Mouse (Mus musculus) ES-E14 (cell line): Measurements from ENCODE around the gene Tcte2. TPM values are rescaled to one million over a fixed set of nuclear protein-coding genes. Genes with fewer than 3 reads are reported as not detected.

ENCODE experiments used
- DNase-seq: peaks from one replicate; pipeline ENCODE4 v3.0.0-alpha.2; 2013; ENCODE audit warnings: low read depth, low spot score
- H3K27ac ChIP-seq: 2 replicates; pipeline ENCODE4 v1.5.1; 2012; ENCODE audit warnings: low read depth, mild to moderate bottlenecking, low read length, moderate library complexity, mixed read lengths; ENCODE audit not compliant: poor library complexity, insufficient read depth, severe bottlenecking
- H3K36me3 ChIP-seq: 2 replicates; pipeline ENCODE4 v1.6.1; 2012; ENCODE audit warnings: mild to moderate bottlenecking, low read length, moderate library complexity, mixed read lengths; ENCODE audit not compliant: control insufficient read depth, poor library complexity, insufficient read depth, severe bottlenecking
- H3K4me1 ChIP-seq, 2 experiments: fragments of 150-350 bp in 1 of 2; sonication (generic) in 1 of 2; 2 replicates each; pipeline ENCODE4 v1.6.1; 2012; ENCODE audit warnings: low read length in 2 of 2, mild to moderate bottlenecking in 1 of 2, mixed read lengths in 1 of 2; ENCODE audit not compliant: control insufficient read depth in 2 of 2, insufficient read depth in 2 of 2, poor library complexity in 1 of 2
- H3K4me3 ChIP-seq, 2 experiments: fragments of 150-350 bp in 1 of 2; sonication (generic) in 1 of 2; 2 replicates each; pipeline ENCODE4 v1.5.1; 2012; ENCODE audit warnings: low read length in 2 of 2, low read depth in 1 of 2, mild to moderate bottlenecking in 1 of 2, mixed read lengths in 1 of 2; ENCODE audit not compliant: insufficient read depth in 1 of 2, poor library complexity in 1 of 2, severe bottlenecking in 1 of 2
- H3K9ac ChIP-seq: 2 replicates; pipeline ENCODE4 v1.6.1; 2012; ENCODE audit warnings: low read depth, mild to moderate bottlenecking, low read length, mixed read lengths; ENCODE audit not compliant: poor library complexity, insufficient read depth, severe bottlenecking
- H3K9me3 ChIP-seq: fragments of 150-350 bp; sonication (generic); 2 replicates; pipeline ENCODE4 v1.6.1; 2012; ENCODE audit warnings: low read depth, mild to moderate bottlenecking, low read length; ENCODE audit not compliant: control insufficient read depth, insufficient read depth
- CHD2 ChIP-seq: IDR thresholded peaks from 2 replicates; pipeline ENCODE4 v1.6.1; 2014; ENCODE audit warnings: mild to moderate bottlenecking, low read depth, low read length, inconsistent platforms
- HCFC1 ChIP-seq: IDR thresholded peaks from 2 replicates; pipeline ENCODE4 v1.6.1; 2012; ENCODE audit warnings: low read length, inconsistent platforms, borderline replicate concordance; ENCODE audit not compliant: insufficient read depth
- MAFK ChIP-seq: IDR thresholded peaks from 2 replicates; pipeline ENCODE4 v1.6.1; 2014; ENCODE audit warnings: mild to moderate bottlenecking, low read depth, low read length, inconsistent platforms; ENCODE audit not compliant: insufficient read depth
- ZC3H11A ChIP-seq: IDR thresholded peaks from 2 replicates; pipeline ENCODE4 v1.6.1; 2012; ENCODE audit warnings: low read depth, mild to moderate bottlenecking, inconsistent platforms, low read length, borderline replicate concordance
- ZNF384 ChIP-seq: IDR thresholded peaks from 2 replicates; pipeline ENCODE4 v1.6.1; 2012; ENCODE audit warnings: low read depth, low read length, inconsistent platforms
- in situ Hi-C, 2 experiments: fragments of 600-800 bp; cut with MboI; formaldehyde crosslinking; loops; one replicate each; pipeline ENCODE4 v1.15.1; 2025; ENCODE audit warnings: low sequenced_read_pairs in 2 of 2, inconsistent platforms in 1 of 2; ENCODE audit not compliant: unreplicated experiment in 2 of 2
- total RNA-seq: library from RNA; depleted of rRNA; stranded (reverse); fragments of 300-350 nt; gene quantifications from 2 replicates; pipeline ENCODE4 v1.2.3, GENCODE M21; 2012

Tcte2 gene
- total RNA-seq, 1 experiment: 3.3 TPM

GRCm38 (mm10) chr17:13740796-13741195 lies 20.8 kb downstream of the Tcte2 start:
- Histone ChIP-seq H3K36me3 (no peaks in the 10 kb centered on the region), H3K4me3 (no peak overlapping the region), H3K9me3 (no peaks in the 10 kb centered on the region), H3K27ac (no peak overlapping the region), H3K9ac (no peak overlapping the region), H3K4me1 (peaks cover 4 to 8% of the 10 kb centered on the region in 2 experiments; a peak in 2 of 4 replicates)
- TF ChIP-seq CHD2: no peak
- TF ChIP-seq HCFC1: no peak
- TF ChIP-seq ZC3H11A: no peak
- no peak for TF ChIP-seq MAFK
- DNase-seq: no peak
- in situ Hi-C loops: no loop called here

GRCm38 (mm10) chr17:13739981-13740380 lies 21.6 kb downstream of the Tcte2 start:
- no peaks in the 10 kb centered on the region for H3K36me3 ChIP-seq
- DNase-seq: no peak
- peaks cover 4 to 10% of the 10 kb centered on the region in 2 experiments; a peak in 2 of 4 replicates for H3K4me1 ChIP-seq
- in situ Hi-C loops: no loop called here
- no peak overlapping the region for H3K27ac ChIP-seq
- H3K4me3 ChIP-seq: no peak overlapping the region
- TF ChIP-seq ZC3H11A (no peak), ZNF384 (no peak), CHD2 (no peak), HCFC1 (no peak), MAFK (no peak)
- H3K9me3 ChIP-seq: no peaks in the 10 kb centered on the region
- no peak overlapping the region for H3K9ac ChIP-seq

DNA sequence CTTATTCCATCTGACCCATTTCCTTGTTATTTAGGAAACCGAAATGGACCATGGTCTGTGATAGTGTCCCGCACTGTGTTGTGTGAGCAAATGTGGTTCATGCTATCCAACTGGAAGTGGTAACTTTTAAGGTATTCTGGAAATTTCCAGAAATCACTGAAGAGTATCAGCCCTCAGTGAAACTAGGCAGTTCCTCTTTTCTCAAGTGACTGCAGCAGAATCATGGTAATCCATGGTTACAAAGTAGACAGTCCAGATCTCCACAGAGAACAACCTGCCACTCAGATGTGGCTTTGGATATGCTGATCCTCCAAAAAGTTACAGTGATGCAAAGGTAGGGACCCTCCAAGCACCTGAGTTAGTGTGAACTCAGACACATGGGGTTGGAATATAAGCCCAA lies 22.7 kb downstream of the Tcte2 start:
- Histone ChIP-seq H3K4me1 (peaks cover 4 to 10% of the 10 kb centered on the region in 2 experiments; a peak in 2 of 4 replicates), H3K27ac (no peak overlapping the region), H3K4me3 (no peak overlapping the region), H3K9ac (no peak overlapping the region), H3K36me3 (no peaks in the 10 kb centered on the region), H3K9me3 (no peaks in the 10 kb centered on the region)
- in situ Hi-C loops: no loop called here
- no peak for TF ChIP-seq ZNF384
- TF ChIP-seq ZC3H11A: no peak
- no peak for TF ChIP-seq CHD2
- DNase-seq: no peak

GRCm38 (mm10) chr17:13738121-13738776 lies 23.4 kb downstream of the Tcte2 start:
- Histone ChIP-seq H3K4me1 (peaks cover 2 to 8% of the 10 kb centered on the region in 2 experiments; a peak in 2 of 4 replicates), H3K9ac (no peak overlapping the region), H3K36me3 (no peaks in the 10 kb centered on the region), H3K4me3 (no peak overlapping the region), H3K9me3 (no peaks in the 10 kb centered on the region), H3K27ac (no peak overlapping the region)
- DNase-seq: no peak
- no peak for TF ChIP-seq HCFC1
- no peak for TF ChIP-seq ZNF384
- TF ChIP-seq MAFK: no peak
- in situ Hi-C loops: no loop called here

GRCm38 (mm10) chr17:13737336-13737735 lies 24.3 kb downstream of the Tcte2 start:
- Histone ChIP-seq H3K36me3 (no peaks in the 10 kb centered on the region), H3K4me3 (no peak overlapping the region), H3K4me1 (peaks cover 2 to 4% of the 10 kb centered on the region in 2 experiments; a peak in 1 of 4 replicates), H3K9ac (no peak overlapping the region), H3K27ac (no peak overlapping the region), H3K9me3 (no peaks in the 10 kb centered on the region)
- no peak for DNase-seq
- TF ChIP-seq CHD2 (no peak), HCFC1 (no peak), ZNF384 (no peak), ZC3H11A (no peak), MAFK (no peak)
- in situ Hi-C loops: no loop called here
